Mouse (Mus musculus): Measurements from ENCODE around the gene Camk1d. TPM values are rescaled to one million over a fixed set of nuclear protein-coding genes. Genes with fewer than 3 reads are reported as not detected.
"Not testable (repeated sequence)": the region's sequence is repeated elsewhere in the genome, so short reads cannot be mapped to it uniquely, and the experiment has no call there.

Camk1d gene
- polyA plus RNA-seq, 1 experiment, result 9.0 TPM

GRCm38 (mm10) chr2:5316217-5316616 lies 398.1 kb downstream of the Camk1d start:
- DNase-seq (ENCODE audit: low read depth, low spot score), result no peak
- 83% methylated on average over 4 of the region's 4 CpGs for WGBS

- no peak for DNase-seq (ENCODE audit: low read depth, low spot score)
These were observed 399.0 kb downstream of the Camk1d start for GRCm38 (mm10) chr2:5315291-5315828.

GRCm38 (mm10) chr2:5314530-5315166 lies 399.7 kb downstream of the Camk1d start:
- WGBS, result 62% methylated on average over 9 of the region's 9 CpGs
- DNase-seq (ENCODE audit: low read depth, low spot score), result no peak

More at GRCm38 (mm10) chr2:5315291-5315828, 399.0 kb downstream of the Camk1d start:
- WGBS, result 83% methylated on average over 8 of the region's 8 CpGs

- no peak for DNase-seq (ENCODE audit: low read depth, low spot score)
- WGBS, result 77% methylated on average over 3 of the region's 3 CpGs
These were observed 409.2 kb downstream of the Camk1d start for GRCm38 (mm10) chr2:5305156-5305555.

GRCm38 (mm10) chr2:5304451-5304850 lies 409.9 kb downstream of the Camk1d start:
- no peak for DNase-seq (ENCODE audit: low read depth, low spot score)
- 93% methylated on average over 12 of the region's 12 CpGs for WGBS

GRCm38 (mm10) chr2:5301286-5301685 lies 413.0 kb downstream of the Camk1d start:
- 82% methylated on average over 12 of the region's 12 CpGs for WGBS
- DNase-seq (ENCODE audit: low read depth, low spot score), result no peak

- 75% methylated on average over 10 of the region's 10 CpGs for WGBS
- DNase-seq (ENCODE audit: low read depth, low spot score), result no peak
These were observed 416.2 kb downstream of the Camk1d start for GRCm38 (mm10) chr2:5298071-5298470.

GRCm38 (mm10) chr2:5296749-5297545 lies 417.4 kb downstream of the Camk1d start:
- no peak for DNase-seq (ENCODE audit: low read depth, low spot score)
- 92% methylated on average over 11 of the region's 11 CpGs for WGBS

GRCm38 (mm10) chr2:5295098-5295497 lies 419.2 kb downstream of the Camk1d start:
- DNase-seq (ENCODE audit: low read depth, low spot score), result no peak

GRCm38 (mm10) chr2:5294451-5294850 lies 419.9 kb downstream of the Camk1d start:
- 75% methylated on average over 5 of the region's 5 CpGs for WGBS
- no peak for DNase-seq (ENCODE audit: low read depth, low spot score)

- 78% methylated on average over 4 of the region's 4 CpGs for WGBS
These were observed 425.7 kb downstream of the Camk1d start for GRCm38 (mm10) chr2:5288593-5288992.

GRCm38 (mm10) chr2:5287044-5287380 lies 427.3 kb downstream of the Camk1d start:
- DNase-seq (ENCODE audit: low read depth, low spot score), result no peak
- 66% methylated on average over 3 of the region's 3 CpGs for WGBS

More at GRCm38 (mm10) chr2:5288593-5288992, 425.7 kb downstream of the Camk1d start:
- no peak for DNase-seq (ENCODE audit: low read depth, low spot score)

GRCm38 (mm10) chr2:5286189-5287043 lies 427.9 kb downstream of the Camk1d start:
- 16% methylated on average over 5 of the region's 5 CpGs for WGBS
- DNase-seq (ENCODE audit: low read depth, low spot score), result peak; percentile 39

- no peak for DNase-seq (ENCODE audit: low read depth, low spot score)
These were observed 430.0 kb downstream of the Camk1d start for GRCm38 (mm10) chr2:5284351-5284750.

GRCm38 (mm10) chr2:5282623-5283022 lies 431.7 kb downstream of the Camk1d start:
- no peak for DNase-seq (ENCODE audit: low read depth, low spot score)
- WGBS, result 89% methylated on average over 4 of the region's 4 CpGs

More at GRCm38 (mm10) chr2:5284351-5284750, 430.0 kb downstream of the Camk1d start:
- 69% methylated on average over 5 of the region's 5 CpGs for WGBS

GRCm38 (mm10) chr2:5267980-5268379 lies 446.3 kb downstream of the Camk1d start:
- no peak for DNase-seq (ENCODE audit: low read depth, low spot score)
- WGBS, result 6% methylated on average over 2 of the region's 2 CpGs

- 37% methylated on average over 2 of the region's 2 CpGs for WGBS
- DNase-seq (ENCODE audit: low read depth, low spot score), result no peak
These were observed 452.0 kb downstream of the Camk1d start for GRCm38 (mm10) chr2:5262279-5262678.

GRCm38 (mm10) chr2:5258250-5258649 lies 456.1 kb downstream of the Camk1d start:
- WGBS, result 39% methylated on average over 3 of the region's 3 CpGs
- peak; percentile 21 for DNase-seq (ENCODE audit: low read depth, low spot score)

GRCm38 (mm10) chr2:5249969-5250368 lies 464.3 kb downstream of the Camk1d start:
- WGBS, result 71% methylated on average over 12 of the region's 12 CpGs
- no peak for DNase-seq (ENCODE audit: low read depth, low spot score)

- DNase-seq (ENCODE audit: low read depth, low spot score), result not testable (repeated sequence)
- 84% methylated on average over 6 of the region's 6 CpGs for WGBS
These were observed 465.1 kb downstream of the Camk1d start for GRCm38 (mm10) chr2:5249199-5249598.
